Mouse (Mus musculus) kidney, postnatal 0 days (tissue): ENCODE measurements at regions not wholly inside any gene's neighbourhood (a gene's known extent, or its start where the extent isn't known, plus 50 kb on each side); places are given as distances from the start of the nearest gene placed in this dataset.

Source experiments
- ATAC-seq: fragments of 200-750 bp; cut with Nextera tagmentation; replicated peaks from 2 replicates; pipeline ENCODE4 v1.8.0; 2017; ENCODE audit warnings: low read depth, moderate number of reproducible peaks, moderate TSS enrichment, moderate library complexity; ENCODE audit not compliant: low FRiP score
- DNase-seq: peaks from one replicate; pipeline ENCODE4 v3.0.0-alpha.2; 2016; ENCODE audit warnings: low spot score
- H3K27ac ChIP-seq: fragments of 300-500 bp; sonication (generic); 2 replicates; pipeline ENCODE4 v1.5.1; 2014; ENCODE audit warnings: mild to moderate bottlenecking
- H3K27me3 ChIP-seq: fragments of 300-500 bp; sonication (generic); 2 replicates; pipeline ENCODE4 v1.6.1; 2014; ENCODE audit warnings: low read length, mixed read lengths; ENCODE audit not compliant: insufficient read depth
- H3K36me3 ChIP-seq: fragments of 300-500 bp; sonication (generic); 2 replicates; pipeline ENCODE4 v1.6.1; 2014; ENCODE audit warnings: low read length, mixed read lengths; ENCODE audit not compliant: insufficient read depth
- H3K4me1 ChIP-seq: fragments of 300-500 bp; sonication (generic); replicated peaks from 2 replicates; pipeline ENCODE4 v1.6.1; 2014; ENCODE audit warnings: antibody characterized with exemption, low read length, mixed read lengths; ENCODE audit not compliant: insufficient read depth
- H3K4me2 ChIP-seq: fragments of 300-500 bp; sonication (generic); 2 replicates; pipeline ENCODE4 v1.6.1; 2014; ENCODE audit warnings: mild to moderate bottlenecking, low read length, moderate library complexity, mixed read lengths
- H3K4me3 ChIP-seq: fragments of 300-500 bp; sonication (generic); replicated peaks from 2 replicates; pipeline ENCODE4 v1.5.1; 2014; ENCODE audit warnings: low read depth, low read length
- H3K9ac ChIP-seq: fragments of 300-500 bp; sonication (generic); 2 replicates; pipeline ENCODE4 v1.6.1; 2014; ENCODE audit warnings: low read depth, low read length
- H3K9me3 ChIP-seq: fragments of 300-500 bp; sonication (generic); replicated peaks from 2 replicates; pipeline ENCODE4 v1.6.1; 2016; ENCODE audit warnings: low read length, inconsistent platforms, mixed read lengths
- CTCF ChIP-seq: IDR thresholded peaks from 2 replicates; pipeline ENCODE4 v1.5.1; 2016; ENCODE audit warnings: antibody characterized with exemption, low read depth, mild to moderate bottlenecking, moderate library complexity
- WGBS: fragments of 180-500 bp; shearing (Covaris S2); extraction: QIAGEN DNeasy Blood & Tissue Kit; methylation state at CpG from one replicate; pipeline ENCODE4 v1.1.7; 2014; 5-methylcytosine and 5-hydroxymethylcytosine counted together

DNA sequence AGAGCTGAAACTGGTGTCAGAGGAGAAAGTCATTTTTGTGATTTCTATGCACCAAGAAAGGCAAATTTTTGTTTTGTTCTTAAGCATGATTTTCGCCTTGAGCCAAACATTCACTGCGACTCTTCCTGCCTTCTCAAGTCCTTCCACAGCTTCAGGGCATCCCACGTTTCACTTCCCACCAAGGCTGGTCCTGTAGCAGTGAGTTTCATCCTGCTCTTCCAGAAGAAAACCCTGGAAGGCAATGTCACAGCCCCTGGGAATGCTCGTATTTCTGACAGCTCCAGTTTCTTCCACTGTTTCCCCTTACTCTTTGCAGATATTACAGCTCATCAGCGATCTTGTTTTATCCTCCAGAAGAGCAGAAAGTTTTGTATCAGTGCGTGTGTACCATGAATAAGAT is 177.2 kb downstream of the Enc1 start:
- DNase-seq: no peak
- ATAC-seq: no peak

DNA sequence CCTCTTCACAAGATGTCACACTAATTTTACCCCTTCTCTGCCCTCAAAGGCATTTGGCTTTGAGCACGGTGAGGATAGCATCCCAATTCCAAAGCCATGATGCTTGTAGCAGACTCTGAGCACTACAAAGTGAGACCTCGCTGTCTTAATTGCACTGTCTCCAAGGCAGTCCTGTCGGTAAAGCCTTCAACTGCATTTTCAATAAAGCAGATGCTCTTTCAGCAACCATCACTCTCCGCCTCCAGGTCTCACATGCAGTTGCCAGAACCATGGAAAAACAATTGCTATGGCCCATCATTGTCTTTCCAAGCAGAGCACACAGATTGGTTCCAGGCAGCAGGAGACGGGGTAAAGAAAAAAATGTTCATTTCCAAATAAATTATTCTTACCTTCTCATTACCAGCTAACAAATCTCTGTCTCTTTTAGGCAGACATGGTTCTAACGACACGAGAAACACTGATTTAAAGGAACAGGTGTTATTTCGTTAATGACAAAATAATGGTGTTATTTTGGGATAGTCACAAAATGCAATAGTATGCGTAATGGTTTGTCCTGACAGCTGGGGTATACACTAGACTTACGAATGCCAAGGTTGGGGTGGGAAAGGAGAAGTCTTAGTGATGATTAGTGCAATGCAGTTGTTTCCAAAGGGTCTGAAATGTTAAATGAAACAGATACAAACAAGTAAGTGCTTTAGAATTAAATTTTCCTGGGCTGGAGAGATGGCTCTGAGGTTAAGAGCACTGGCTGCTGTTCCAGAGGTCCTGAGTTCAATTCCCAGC is 175.2 kb downstream of the Enc1 start:
- no peak for TF ChIP-seq CTCF
- no peak overlapping the region for H3K4me2 ChIP-seq
- DNase-seq: no peak
- no peak overlapping the region for H3K4me3 ChIP-seq
- no peaks in the 10 kb centered on the region for H3K27me3 ChIP-seq
- no peak overlapping the region for H3K27ac ChIP-seq
- no peak overlapping the region for H3K9ac ChIP-seq
- H3K9me3 ChIP-seq: no peaks in the 10 kb centered on the region
- ATAC-seq: no peak
- no peaks in the 10 kb centered on the region for H3K36me3 ChIP-seq
- WGBS: 76% methylated on average over 10 of the region's 10 CpGs
- H3K4me1 ChIP-seq: no peaks in the 10 kb centered on the region

More for the DNA sequence above, 177.2 kb downstream of the Enc1 start:
- 61% methylated on average over 6 of the region's 6 CpGs for WGBS
- Histone ChIP-seq H3K27me3 (no peaks in the 10 kb centered on the region), H3K4me1 (no peaks in the 10 kb centered on the region), H3K9me3 (no peaks in the 10 kb centered on the region), H3K4me3 (no peak overlapping the region), H3K27ac (no peak overlapping the region), H3K4me2 (no peak overlapping the region), H3K9ac (no peak overlapping the region), H3K36me3 (no peaks in the 10 kb centered on the region)
- TF ChIP-seq CTCF: no peak

DNA sequence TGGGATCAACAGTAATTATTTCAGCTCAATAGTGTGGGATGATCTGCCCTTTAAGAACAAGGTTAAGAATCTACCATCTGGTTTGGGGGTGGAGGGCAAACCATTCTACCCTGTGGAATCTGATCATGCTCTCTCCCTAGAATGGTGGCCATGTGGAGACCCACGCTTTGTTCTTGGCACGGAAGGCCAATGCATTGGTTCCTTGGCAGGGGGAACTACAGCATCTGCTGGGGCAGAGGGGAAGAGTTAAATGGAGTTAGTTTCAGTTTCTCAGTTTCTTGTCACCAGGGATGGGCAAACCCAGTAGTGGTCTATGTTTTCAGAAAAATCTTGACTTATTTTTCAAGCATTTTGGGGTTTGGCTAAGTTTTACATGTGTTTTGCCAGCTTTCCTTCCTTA is 174.5 kb downstream of the Enc1 start:
- no peak overlapping the region for H3K4me2 ChIP-seq
- no peaks in the 10 kb centered on the region for H3K36me3 ChIP-seq
- no peak for TF ChIP-seq CTCF
- no peak overlapping the region for H3K4me3 ChIP-seq
- H3K9ac ChIP-seq: no peak overlapping the region
- H3K27me3 ChIP-seq: no peaks in the 10 kb centered on the region
- no peaks in the 10 kb centered on the region for H3K9me3 ChIP-seq
- DNase-seq: no peak
- H3K27ac ChIP-seq: no peak overlapping the region
- no peak for ATAC-seq
- WGBS: 93% methylated on average over 2 of the region's 2 CpGs
- H3K4me1 ChIP-seq: no peaks in the 10 kb centered on the region

DNA sequence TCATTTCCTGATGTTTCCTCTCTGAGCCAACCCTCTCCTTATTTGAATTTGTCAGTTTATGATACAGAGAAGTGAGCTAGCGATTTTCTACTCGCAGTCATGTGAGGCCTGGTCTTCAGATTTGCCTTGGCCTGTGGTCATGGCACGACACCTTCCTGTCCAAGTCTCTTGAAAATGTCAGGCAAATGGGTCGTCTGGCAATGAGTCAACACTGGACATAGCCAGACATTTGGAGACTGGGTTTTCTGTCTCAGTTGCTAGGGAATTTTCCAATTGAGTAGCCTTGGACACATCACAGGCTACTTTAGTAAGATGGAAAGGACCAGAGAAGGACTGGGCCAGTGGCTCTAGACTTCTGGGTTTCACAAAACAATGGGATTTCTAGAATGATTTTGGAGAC is 171.2 kb downstream of the Enc1 start:
- no peak for TF ChIP-seq CTCF
- Histone ChIP-seq H3K36me3 (no peaks in the 10 kb centered on the region), H3K4me2 (no peak overlapping the region), H3K4me3 (no peak overlapping the region), H3K9ac (no peak overlapping the region), H3K9me3 (no peaks in the 10 kb centered on the region), H3K27me3 (no peaks in the 10 kb centered on the region), H3K4me1 (no peaks in the 10 kb centered on the region), H3K27ac (no peak overlapping the region)
- 86% methylated on average over 4 of the region's 4 CpGs for WGBS
- no peak for ATAC-seq
- DNase-seq: no peak

DNA sequence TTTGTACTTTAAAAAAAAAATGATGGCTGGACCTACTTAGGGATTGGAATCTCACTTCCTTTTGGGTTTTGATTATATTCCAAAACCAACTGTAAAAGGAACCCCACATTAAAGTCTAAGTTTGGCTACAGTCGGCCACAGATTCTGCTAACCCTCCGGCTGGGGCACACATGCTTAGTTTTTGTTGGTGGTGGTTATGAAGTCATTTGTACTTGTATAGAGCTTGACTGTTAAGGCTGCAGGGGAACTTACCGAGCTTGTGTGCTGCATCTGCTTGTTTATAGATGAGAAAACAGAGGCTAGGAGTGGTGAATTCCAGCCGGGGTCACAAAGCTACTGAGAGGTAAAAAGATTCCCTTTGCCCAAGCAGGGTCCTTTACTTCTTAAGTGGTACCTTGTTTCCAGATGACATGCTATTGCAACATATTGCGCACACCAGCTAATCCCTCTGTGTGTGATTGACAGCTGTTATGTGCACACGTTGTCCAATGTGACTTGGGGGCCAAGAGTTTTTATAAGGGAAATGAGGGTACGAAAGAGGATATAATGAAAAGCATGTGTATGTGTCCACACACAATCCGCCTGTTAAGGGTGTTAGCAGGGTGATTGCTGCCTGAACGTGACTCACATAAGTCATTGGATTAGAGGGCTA is 169.8 kb downstream of the Enc1 start:
- WGBS: 84% methylated on average over 9 of the region's 9 CpGs
- H3K9me3 ChIP-seq: no peaks in the 10 kb centered on the region
- H3K4me1 ChIP-seq: no peaks in the 10 kb centered on the region
- no peak for TF ChIP-seq CTCF
- ATAC-seq (no peak), DNase-seq (no peak)
- H3K36me3 ChIP-seq: no peaks in the 10 kb centered on the region
- H3K27ac ChIP-seq: no peak overlapping the region
- no peak overlapping the region for H3K9ac ChIP-seq
- H3K4me3 ChIP-seq: no peak overlapping the region
- H3K4me2 ChIP-seq: no peak overlapping the region
- H3K27me3 ChIP-seq: no peaks in the 10 kb centered on the region

DNA sequence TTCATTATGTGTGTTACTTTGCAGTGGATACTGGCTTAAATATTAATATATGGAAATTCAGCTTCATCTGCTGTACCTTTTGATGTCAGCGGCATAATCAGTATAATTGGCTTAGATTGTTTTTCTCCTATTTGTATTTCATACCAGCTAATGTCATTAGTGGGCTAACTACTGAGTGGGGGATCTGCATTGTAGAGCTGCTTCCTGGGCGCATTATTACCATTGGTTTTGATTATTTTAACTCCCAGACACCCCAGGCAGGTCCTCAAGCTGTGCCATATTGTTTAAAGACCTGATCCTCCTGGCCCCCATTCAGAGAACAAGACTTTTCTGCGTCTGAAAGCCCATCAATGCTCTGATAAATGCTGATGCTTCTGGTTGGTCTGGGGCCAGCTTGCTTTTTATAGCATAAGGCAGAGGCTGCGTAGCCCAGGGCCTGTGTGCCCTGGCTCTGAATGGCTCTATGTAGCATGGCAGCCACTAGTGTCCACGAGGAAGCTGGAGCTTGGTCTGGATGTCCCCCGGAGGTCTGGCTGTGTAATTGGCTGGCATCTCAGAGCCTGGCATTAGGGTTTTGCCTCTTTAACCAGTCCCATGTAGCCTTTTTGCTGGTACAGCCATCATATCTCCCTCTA is 169.1 kb downstream of the Enc1 start:
- no peak for TF ChIP-seq CTCF
- no peak for DNase-seq
- WGBS: 85% methylated on average over 6 of the region's 6 CpGs

More for the DNA sequence above, 169.1 kb downstream of the Enc1 start:
- Histone ChIP-seq H3K4me2 (no peak overlapping the region), H3K4me1 (no peaks in the 10 kb centered on the region), H3K27me3 (no peaks in the 10 kb centered on the region), H3K4me3 (no peak overlapping the region), H3K36me3 (no peaks in the 10 kb centered on the region), H3K9ac (no peak overlapping the region), H3K27ac (no peak overlapping the region), H3K9me3 (no peaks in the 10 kb centered on the region)
- no peak for ATAC-seq
